Mouse (Mus musculus): Measurements from ENCODE around the gene Cep83.

Cep83 gene

GRCm38 (mm10) chr10:94780618-94781262 lies 92.3 kb downstream of the Cep83 start:
- no peak for DNase-seq

- no peak for DNase-seq
These were observed 100.8 kb downstream of the Cep83 start for GRCm38 (mm10) chr10:94789205-94789604.

- DNase-seq, result no peak
These were observed 105.5 kb downstream of the Cep83 start for GRCm38 (mm10) chr10:94793914-94794313.

- DNase-seq, result no peak
These were observed 106.3 kb downstream of the Cep83 start for GRCm38 (mm10) chr10:94794666-94795244.

GRCm38 (mm10) chr10:94798128-94798527 lies 109.7 kb downstream of the Cep83 start:
- DNase-seq, result no peak

GRCm38 (mm10) chr10:94799485-94800239 lies 111.2 kb downstream of the Cep83 start:
- no peak for DNase-seq

GRCm38 (mm10) chr10:94800677-94801354 lies 112.4 kb downstream of the Cep83 start:
- DNase-seq, result no peak

GRCm38 (mm10) chr10:94804029-94804908 lies 115.8 kb downstream of the Cep83 start:
- DNase-seq, result no peak

GRCm38 (mm10) chr10:94804909-94805220 lies 116.4 kb downstream of the Cep83 start:
- DNase-seq, result no peak

- no peak for DNase-seq
These were observed 118.9 kb downstream of the Cep83 start for GRCm38 (mm10) chr10:94807323-94807722.

- DNase-seq, result no peak
These were observed 119.8 kb downstream of the Cep83 start for GRCm38 (mm10) chr10:94808275-94808674.

GRCm38 (mm10) chr10:94809946-94810472 lies 121.6 kb downstream of the Cep83 start:
- no peak for DNase-seq

GRCm38 (mm10) chr10:94811907-94812851 lies 123.7 kb downstream of the Cep83 start:
- peak; percentile 52 for DNase-seq

GRCm38 (mm10) chr10:94818127-94818526 lies 129.7 kb downstream of the Cep83 start:
- no peak for DNase-seq

GRCm38 (mm10) chr10:94818781-94819665 lies 130.6 kb downstream of the Cep83 start:
- no peak for DNase-seq

GRCm38 (mm10) chr10:94823971-94824760 lies 135.7 kb downstream of the Cep83 start:
- no peak for DNase-seq

- no peak for DNase-seq
These were observed 137.5 kb downstream of the Cep83 start for GRCm38 (mm10) chr10:94825951-94826350.

- DNase-seq, result no peak
These were observed 138.0 kb downstream of the Cep83 start for GRCm38 (mm10) chr10:94826436-94826835.

GRCm38 (mm10) chr10:94827325-94827724 lies 138.9 kb downstream of the Cep83 start:
- DNase-seq, result no peak

Data from layer of hippocampus, adult 9-11 months (tissue).